Mouse (Mus musculus) lung, postnatal 14 days (tissue): ENCODE data around the gene Dmgdh.
A peak's percentile ranks its signal among the peaks of the same experiment; 100 is the strongest.

Source experiments
- DNase-seq: peaks from one replicate; pipeline ENCODE4 v3.0.0; 2021

The Dmgdh gene

GRCm38 (mm10) chr13:93773704-93774315 lies 99.6 kb downstream of the Dmgdh start:
- no peak for DNase-seq

- DNase-seq = no peak
Measured at GRCm38 (mm10) chr13:93782823-93783222, 108.6 kb downstream of the Dmgdh start.

- DNase-seq = peak; percentile 21
Measured at GRCm38 (mm10) chr13:93785329-93785728, 111.1 kb downstream of the Dmgdh start.

GRCm38 (mm10) chr13:93786051-93786450 lies 111.8 kb downstream of the Dmgdh start:
- no peak for DNase-seq

- DNase-seq = peak; percentile 20
Measured at GRCm38 (mm10) chr13:93787647-93788046, 113.4 kb downstream of the Dmgdh start.

- peak; percentile 57 for DNase-seq
Measured at GRCm38 (mm10) chr13:93792945-93793642, 118.9 kb downstream of the Dmgdh start.

GRCm38 (mm10) chr13:93793643-93794182 lies 119.5 kb downstream of the Dmgdh start:
- DNase-seq = no peak

- DNase-seq = no peak
Measured at GRCm38 (mm10) chr13:93797011-93797600, 122.9 kb downstream of the Dmgdh start.
